Mouse (Mus musculus) cortical plate, adult 2 months (tissue): ENCODE data around the gene Top1.

Experiments
- CTCF ChIP-seq: fragments of 200-500 bp; IDR thresholded peaks from 2 replicates; pipeline ENCODE4 v1.5.1; 2011; ENCODE audit warnings: mild to moderate bottlenecking, control low read depth, low read length; ENCODE audit not compliant: insufficient read depth; ENCODE audit errors: extremely low read depth
- POLR2A ChIP-seq: fragments of 200-500 bp; IDR thresholded peaks from 2 replicates; pipeline ENCODE4 v1.6.1; 2011; ENCODE audit warnings: mild to moderate bottlenecking, low read length, control low read depth; ENCODE audit not compliant: insufficient read depth; ENCODE audit errors: extremely low read depth

DNA sequence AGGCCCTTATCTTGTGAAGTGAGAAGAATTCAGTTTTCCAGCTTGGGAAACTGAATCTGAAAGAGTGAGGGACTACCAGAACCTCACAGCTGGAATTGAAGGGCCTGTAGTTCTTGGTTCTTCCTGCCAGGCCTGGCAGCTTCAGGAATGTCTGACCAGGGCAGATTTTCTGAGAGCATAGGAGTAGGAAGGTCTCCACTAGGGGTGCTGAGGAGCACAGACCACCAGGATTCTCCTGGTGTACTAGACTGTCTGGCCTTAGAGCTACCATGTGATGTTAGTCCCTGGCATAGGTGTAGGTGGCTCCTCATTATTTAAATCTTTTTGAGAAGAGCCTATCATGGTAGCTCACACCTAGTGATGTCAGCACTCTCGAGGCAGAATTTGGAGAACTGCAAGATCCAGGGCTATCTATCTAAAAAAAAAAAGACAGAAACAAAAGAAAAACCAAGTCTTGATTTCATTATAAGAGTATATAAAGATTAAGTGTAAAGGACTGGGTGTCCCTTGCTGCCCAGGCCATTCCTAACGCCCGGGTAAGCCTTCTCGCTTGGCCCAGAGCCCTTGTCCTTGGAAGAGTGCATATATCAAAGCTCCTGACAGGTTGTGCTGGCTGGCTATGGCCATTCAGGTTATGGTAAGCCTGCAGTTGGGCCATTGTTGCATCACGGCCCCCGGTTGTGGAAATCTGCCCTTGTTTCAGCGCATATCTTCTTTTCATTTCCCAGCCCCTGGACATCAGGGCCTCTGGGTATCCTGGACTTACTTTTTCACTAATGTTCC is 98.5 kb downstream of the Top1 start:
- TF ChIP-seq CTCF (peak; percentile 46), POLR2A (no peak)
